Comparison of ENCODE assay signal across 12 mouse cellular contexts in genomic region chr1:182669741-182670140, GRCm38 (mm10).
DNase-seq lines count a peak whose midpoint lies in the region; ATAC-seq and TF ChIP-seq lines count a peak whose summit lies in the region.
"Had no signal": no experiment of that assay in that cellular context is flagged by ENCODE, and none has a peak within 500 bp of the region (broad histone marks: within the 10 kb centered on the region; RNA-seq: fewer than 3 reads in every experiment).

No protein-coding gene starts in this region.

- H3K4me3 ChIP-seq in hindbrain, embryonic 14.5 days (replicated peaks; ENCODE audit: low read length) = no peak overlapping the region
- no peak overlapping the region for H3K4me3 ChIP-seq in hindbrain, embryonic 16.5 days (ENCODE audit: low read length)
- no peak overlapping the region for H3K4me3 ChIP-seq in neural tube, embryonic 13.5 days
- H3K4me3 ChIP-seq in limb, embryonic 11.5 days (ENCODE audit: low read depth, low read length) = no peak overlapping the region
- no peak overlapping the region for H3K4me3 ChIP-seq in forebrain, postnatal 0 days (ENCODE audit: low read depth, low read length)
- H3K4me3 ChIP-seq: layer of hippocampus, adult 2 months; myocyte had no signal

- no peak for DNase-seq in hindbrain, embryonic 14.5 days (ENCODE audit: low spot score)
- DNase-seq in neural tube, embryonic 10.5 days (ENCODE audit: extremely low spot score, low spot score) = no peak
- no peak for DNase-seq in limb, embryonic 11.5 days (ENCODE audit: low spot score)
- DNase-seq in embryo, embryonic 10.5 days (ENCODE audit: low spot score) = no peak
- DNase-seq in Muller cell, postnatal 12 days (ENCODE audit: inconsistent ontology term) = no peak
- DNase-seq in forebrain, postnatal 0 days = no peak
- DNase-seq: adrenal gland, postnatal 14 days; cerebellum, adult 11 months had no signal

- H3K4me1 ChIP-seq in hindbrain, embryonic 14.5 days (replicated peaks; ENCODE audit: control insufficient read depth, insufficient read depth, low read length) = peaks cover 22% of the 10 kb centered on the region
- peaks cover 5% of the 10 kb centered on the region; the same call in 1 of the 2 replicates for H3K4me1 ChIP-seq in hindbrain, embryonic 16.5 days (ENCODE audit: control insufficient read depth, insufficient read depth, low read depth, low read length)
- peaks cover 48% of the 10 kb centered on the region for H3K4me1 ChIP-seq in neural tube, embryonic 13.5 days (replicated peaks)
- H3K4me1 ChIP-seq in limb, embryonic 11.5 days (ENCODE audit: control insufficient read depth, insufficient read depth, low read length) = peaks cover 16% of the 10 kb centered on the region
- H3K4me1 ChIP-seq in forebrain, postnatal 0 days (ENCODE audit: insufficient read depth) = no peaks in the 10 kb centered on the region

- no peaks in the 10 kb centered on the region for H3K36me3 ChIP-seq in hindbrain, embryonic 14.5 days (replicated peaks; ENCODE audit: control insufficient read depth, insufficient read depth)
- no peaks in the 10 kb centered on the region for H3K36me3 ChIP-seq in hindbrain, embryonic 16.5 days (ENCODE audit: control insufficient read depth, insufficient read depth, low read length)
- no peaks in the 10 kb centered on the region for H3K36me3 ChIP-seq in neural tube, embryonic 13.5 days
- no peaks in the 10 kb centered on the region for H3K36me3 ChIP-seq in limb, embryonic 11.5 days (ENCODE audit: control insufficient read depth, insufficient read depth, low read length)
- no peaks in the 10 kb centered on the region for H3K36me3 ChIP-seq in forebrain, postnatal 0 days (ENCODE audit: insufficient read depth)

- H3K9ac ChIP-seq in hindbrain, embryonic 14.5 days = no peak overlapping the region
- no peak overlapping the region for H3K9ac ChIP-seq in hindbrain, embryonic 16.5 days (ENCODE audit: low read depth, low read length)
- no peak overlapping the region for H3K9ac ChIP-seq in neural tube, embryonic 13.5 days
- no peak overlapping the region for H3K9ac ChIP-seq in limb, embryonic 11.5 days (ENCODE audit: low read length)
- H3K9ac ChIP-seq in forebrain, postnatal 0 days = no peak overlapping the region

- no peak for TF ChIP-seq CTCF in forebrain, postnatal 0 days (IDR thresholded peaks at IDR 0.05; ENCODE audit: low read depth)

- no peak overlapping the region for H3K4me2 ChIP-seq in hindbrain, embryonic 14.5 days (replicated peaks)
- H3K4me2 ChIP-seq in hindbrain, embryonic 16.5 days (ENCODE audit: low read length) = no peak overlapping the region
- H3K4me2 ChIP-seq in neural tube, embryonic 13.5 days = no peak overlapping the region
- H3K4me2 ChIP-seq in limb, embryonic 11.5 days (ENCODE audit: low read depth, severe bottlenecking) = no peak overlapping the region
- H3K4me2 ChIP-seq in forebrain, postnatal 0 days (ENCODE audit: low read depth) = no peak overlapping the region

- no peaks in the 10 kb centered on the region for H3K27me3 ChIP-seq in hindbrain, embryonic 14.5 days (ENCODE audit: control insufficient read depth, insufficient read depth, low read length)
- no peaks in the 10 kb centered on the region for H3K27me3 ChIP-seq in hindbrain, embryonic 16.5 days (replicated peaks; ENCODE audit: control insufficient read depth, insufficient read depth, low read length)
- no peaks in the 10 kb centered on the region for H3K27me3 ChIP-seq in neural tube, embryonic 13.5 days
- no peaks in the 10 kb centered on the region for H3K27me3 ChIP-seq in limb, embryonic 11.5 days (ENCODE audit: control insufficient read depth, insufficient read depth, low read length)
- H3K27me3 ChIP-seq in forebrain, postnatal 0 days (ENCODE audit: insufficient read depth, low read length) = no peaks in the 10 kb centered on the region

- H3K9me3 ChIP-seq in hindbrain, embryonic 14.5 days (ENCODE audit: control insufficient read depth, low read length) = no peaks in the 10 kb centered on the region
- no peaks in the 10 kb centered on the region for H3K9me3 ChIP-seq in hindbrain, embryonic 16.5 days (ENCODE audit: control insufficient read depth, low read length)
- no peaks in the 10 kb centered on the region for H3K9me3 ChIP-seq in neural tube, embryonic 13.5 days
- no peaks in the 10 kb centered on the region for H3K9me3 ChIP-seq in limb, embryonic 11.5 days (ENCODE audit: control insufficient read depth, low read length)
- H3K9me3 ChIP-seq in forebrain, postnatal 0 days (ENCODE audit: low read length) = no peaks in the 10 kb centered on the region

- H3K27ac ChIP-seq in hindbrain, embryonic 14.5 days = peak overlapping the region; percentile 14; the same call in 1 of the 2 replicates
- no peak overlapping the region for H3K27ac ChIP-seq in hindbrain, embryonic 16.5 days (ENCODE audit: low read depth, low read length)
- 0 out of 2 replicates have a peak overlapping the region, but pooled peaks have one; percentile 24 for H3K27ac ChIP-seq in neural tube, embryonic 13.5 days (replicated peaks)
- 0 out of 2 replicates have a peak overlapping the region, but pooled peaks have one; percentile 14 for H3K27ac ChIP-seq in limb, embryonic 11.5 days (replicated peaks; ENCODE audit: low read depth, low read length)
- no peak overlapping the region for H3K27ac ChIP-seq in forebrain, postnatal 0 days (ENCODE audit: low read depth, low read length)
- H3K27ac ChIP-seq: layer of hippocampus, adult 2 months had no signal

- ATAC-seq in hindbrain, embryonic 14.5 days (ENCODE audit: low FRiP score) = peak; percentile 21; the same call in 1 of the 2 replicates
- no peak for ATAC-seq in hindbrain, embryonic 16.5 days
- ATAC-seq in neural tube, embryonic 13.5 days (ENCODE audit: low read depth) = no peak
- no peak for ATAC-seq in limb, embryonic 11.5 days (ENCODE audit: insufficient number of reproducible peaks, low FRiP score, low TSS enrichment, low read depth)
- ATAC-seq in forebrain, postnatal 0 days = no peak

- 72% methylated on average over 11 of the region's 11 CpGs for WGBS in hindbrain, embryonic 14.5 days
- WGBS in hindbrain, embryonic 16.5 days = 67% methylated on average over 11 of the region's 11 CpGs
- WGBS in neural tube, embryonic 13.5 days = 76% methylated on average over 11 of the region's 11 CpGs
- 88% methylated on average over 11 of the region's 11 CpGs for WGBS in limb, embryonic 11.5 days
- 71% methylated on average over 11 of the region's 11 CpGs for WGBS in forebrain, postnatal 0 days

Comparison
In these comparisons a context has a peak if more than half of its experiments do, and no peak if none do; other contexts are left out.
1. H3K27ac ChIP-seq: peak in hindbrain, embryonic 14.5 days (single experiment), neural tube, embryonic 13.5 days (single experiment) and limb, embryonic 11.5 days (single experiment); none in hindbrain, embryonic 16.5 days (single experiment) and forebrain, postnatal 0 days (single experiment).